Mouse (Mus musculus) thymus, adult 2 months (tissue): ENCODE measurements around the gene Gpc4.

Experiments used
- CTCF ChIP-seq: fragments of 200-500 bp; IDR thresholded peaks from 2 replicates; pipeline ENCODE4 v1.5.1; 2012; ENCODE audit warnings: mild to moderate bottlenecking, control low read depth, low read length, moderate library complexity, borderline replicate concordance; ENCODE audit not compliant: control insufficient read depth, poor library complexity, insufficient read depth; ENCODE audit errors: extremely low read depth
- POLR2A ChIP-seq: fragments of 200-500 bp; IDR thresholded peaks from 2 replicates; pipeline ENCODE4 v1.6.1; 2012; ENCODE audit warnings: mild to moderate bottlenecking, low read length, control low read depth, moderate library complexity; ENCODE audit not compliant: control insufficient read depth, poor library complexity, insufficient read depth; ENCODE audit errors: extremely low read depth

DNA sequence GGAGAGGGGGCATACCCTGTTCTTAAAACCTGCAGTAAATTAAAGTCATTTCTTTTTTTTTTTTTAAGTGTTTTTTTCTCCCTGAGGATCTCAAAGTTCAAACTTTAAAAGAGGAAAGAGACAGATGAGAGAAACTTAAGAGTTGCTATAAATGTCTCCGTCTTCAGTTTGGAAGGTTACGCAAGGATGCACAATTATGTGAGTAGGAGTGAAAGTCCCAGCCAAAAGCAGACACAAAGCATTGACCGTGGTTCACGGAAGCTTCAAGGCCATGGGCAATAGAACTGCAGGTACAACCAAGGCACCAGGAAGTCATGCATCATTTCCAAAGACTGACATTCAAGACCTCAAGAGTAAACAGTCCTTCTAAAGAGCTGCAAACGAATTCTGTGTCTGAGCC is 28.5 kb downstream of the Gpc4 start:
- TF ChIP-seq POLR2A (no peak), CTCF (no peak)
